ENCODE assay signal across 10 mouse cellular contexts in genomic region chr17:26994410-26994809, GRCm38 (mm10). TPM values are rescaled to one million over a fixed set of nuclear protein-coding genes. Genes with fewer than 3 reads are reported as not detected.
DNase-seq lines count a peak whose midpoint lies in the region; ATAC-seq and TF ChIP-seq lines count a peak whose summit lies in the region.
"Had no signal": no experiment of that assay in that cellular context is flagged by ENCODE, and none has a peak within 500 bp of the region (broad histone marks: within the 10 kb centered on the region; RNA-seq: fewer than 3 reads in every experiment).

No protein-coding gene starts in this region.

- H3K4me3 ChIP-seq in ES-E14 (ENCODE audit: insufficient read depth in 1 of 2, low read depth in 1 of 2, low read length in 2 of 2, poor library complexity in 1 of 2, severe bottlenecking in 1 of 2), result peak overlapping the region; percentile 32 to 44; a peak in 2 of 4 replicates
- no peak overlapping the region for H3K4me3 ChIP-seq in heart, embryonic 12.5 days
- no peak overlapping the region for H3K4me3 ChIP-seq in limb, embryonic 15.5 days
- H3K4me3 ChIP-seq: forebrain, embryonic 13.5 days had no signal

- no peaks in the 10 kb centered on the region for H3K27me3 ChIP-seq in heart, embryonic 12.5 days (replicated peaks)
- H3K27me3 ChIP-seq in limb, embryonic 15.5 days, result no peaks in the 10 kb centered on the region
- H3K27me3 ChIP-seq: forebrain, embryonic 13.5 days had no signal

- peak; percentile 68 for DNase-seq in adrenal gland, adult 2 months
- no peak for DNase-seq in adrenal gland, adult 8-10 months
- no peak for DNase-seq in ES-E14 (ENCODE audit: low read depth, low spot score)
- DNase-seq in frontal cortex, postnatal 10 days (ENCODE audit: low spot score in 2 of 2), result no peak
- no peak for DNase-seq in yolk sac, embryonic 10.5 days (ENCODE audit: low spot score)
- DNase-seq in B cell, adult 2 months, result no peak

- WGBS in heart, embryonic 12.5 days, result 58% methylated on average over 14 of the region's 14 CpGs
- WGBS in limb, embryonic 15.5 days, result 72% methylated on average over 14 of the region's 14 CpGs

- no peak overlapping the region; the same call in 1 of the 2 replicates for H3K9ac ChIP-seq in ES-E14 (ENCODE audit: insufficient read depth, low read depth, low read length, poor library complexity, severe bottlenecking)
- no peak overlapping the region for H3K9ac ChIP-seq in heart, embryonic 12.5 days
- H3K9ac ChIP-seq in limb, embryonic 15.5 days, result no peak overlapping the region
- H3K9ac ChIP-seq: forebrain, embryonic 13.5 days; liver, embryonic 14.5 days had no signal

- H3K9me3 ChIP-seq in ES-E14 (ENCODE audit: control insufficient read depth, insufficient read depth, low read depth, low read length), result no peaks in the 10 kb centered on the region
- H3K9me3 ChIP-seq in heart, embryonic 12.5 days (replicated peaks), result no peaks in the 10 kb centered on the region
- no peaks in the 10 kb centered on the region for H3K9me3 ChIP-seq in limb, embryonic 15.5 days
- H3K9me3 ChIP-seq: forebrain, embryonic 13.5 days had no signal

- no peak overlapping the region for H3K27ac ChIP-seq in ES-E14 (ENCODE audit: insufficient read depth, low read depth, low read length, poor library complexity, severe bottlenecking)
- peak overlapping the region; percentile 6; the same call in 1 of the 2 replicates for H3K27ac ChIP-seq in heart, embryonic 12.5 days (ENCODE audit: poor library complexity, severe bottlenecking)
- H3K27ac ChIP-seq in limb, embryonic 15.5 days, result 0 out of 2 replicates have a peak overlapping the region, but pooled peaks have one; percentile 3
- H3K27ac ChIP-seq: forebrain, embryonic 13.5 days; liver, embryonic 14.5 days had no signal

- no peak overlapping the region for H3K4me2 ChIP-seq in heart, embryonic 12.5 days
- H3K4me2 ChIP-seq in limb, embryonic 15.5 days, result no peak overlapping the region
- H3K4me2 ChIP-seq: forebrain, embryonic 13.5 days had no signal

- peaks cover 5 to 15% of the 10 kb centered on the region in 2 experiments for H3K4me1 ChIP-seq in ES-E14 (ENCODE audit: control insufficient read depth in 2 of 2, insufficient read depth in 2 of 2, low read length in 2 of 2, poor library complexity in 1 of 2)
- peaks cover 24% of the 10 kb centered on the region for H3K4me1 ChIP-seq in heart, embryonic 12.5 days (replicated peaks)
- H3K4me1 ChIP-seq in limb, embryonic 15.5 days, result 0 out of 2 replicates have a peak, but pooled peaks cover 3% of the 10 kb centered on the region
- H3K4me1 ChIP-seq: forebrain, embryonic 13.5 days had no signal

- in situ Hi-C loops in ES-E14 (cut with MboI; ENCODE audit: low sequenced_read_pairs in 2 of 2, unreplicated experiment in 2 of 2), result no loop called here

- no peaks in the 10 kb centered on the region for H3K36me3 ChIP-seq in ES-E14 (ENCODE audit: control insufficient read depth, insufficient read depth, low read length, poor library complexity, severe bottlenecking)
- no peaks in the 10 kb centered on the region for H3K36me3 ChIP-seq in heart, embryonic 12.5 days
- no peaks in the 10 kb centered on the region for H3K36me3 ChIP-seq in limb, embryonic 15.5 days

- no peak for ATAC-seq in heart, embryonic 12.5 days (ENCODE audit: insufficient number of reproducible peaks, low FRiP score)
- no peak for ATAC-seq in limb, embryonic 15.5 days (ENCODE audit: insufficient number of reproducible peaks, low FRiP score, low TSS enrichment, low read depth)
- ATAC-seq: forebrain, embryonic 13.5 days had no signal

TF ChIP-seq in ES-E14, 5 proteins besides CTCF, POLR2A, EP300 and RAD21:
- TF ChIP-seq ZNF384 (IDR thresholded peaks at IDR 0.05; ENCODE audit: low read depth, low read length) (no peak), CHD2 (IDR thresholded peaks at IDR 0.05; ENCODE audit: low read depth, low read length) (no peak), HCFC1 (IDR thresholded peaks at IDR 0.05; ENCODE audit: borderline replicate concordance, insufficient read depth, low read length) (no peak), ZC3H11A (IDR thresholded peaks at IDR 0.05; ENCODE audit: borderline replicate concordance, low read depth, low read length) (no peak)

RNA-seq across cellular contexts. Expression of gene Zbtb9, which starts 21.4 kb away (rescaled TPM):
- 1 to 10 TPM; 4.6 to 8.7 TPM for total RNA-seq in adrenal gland, adult 2 months (2021)
- polyA plus RNA-seq in adrenal gland, adult 2 months (2012; rRNA removed), result 6.9 and 7.1 TPM in 2 replicates
- 10 to 100 TPM in 1 of 4 experiments, 1 to 10 TPM in 3; 6.6 to 10.1 (median 9.0) TPM for total RNA-seq in adrenal gland, adult 8-10 months (2022)
- total RNA-seq in ES-E14 (2012; rRNA removed), result 6.7 and 8.2 TPM in 2 replicates
- polyA plus RNA-seq in heart, embryonic 12.5 days (2016; fragmentation: Nextera tagmentation; extraction: Ambion mirVana), result 10.3 and 10.7 TPM in 2 replicates
- polyA plus RNA-seq in limb, embryonic 15.5 days (2015; fragmentation: Nextera tagmentation; extraction: Ambion mirVana), result 13.5 and 14.1 TPM in 2 replicates

RNA-seq across cellular contexts. Expression of gene Bak1, which starts 34.4 kb away (rescaled TPM):
- 10 to 100 TPM; 35.0 to 41.6 TPM for total RNA-seq in adrenal gland, adult 2 months (2021)
- polyA plus RNA-seq in adrenal gland, adult 2 months (2012; rRNA removed), result 45.3 and 57.4 TPM in 2 replicates
- total RNA-seq in adrenal gland, adult 8-10 months (2022), result 10 to 100 TPM; 30.6 to 34.9 (median 32.4) TPM
- total RNA-seq in ES-E14 (2012; rRNA removed), result 36.4 and 53.2 TPM in 2 replicates
- 4.3 and 5.8 TPM in 2 replicates for polyA plus RNA-seq in heart, embryonic 12.5 days (2016; fragmentation: Nextera tagmentation; extraction: Ambion mirVana)
- polyA plus RNA-seq in limb, embryonic 15.5 days (2015; fragmentation: Nextera tagmentation; extraction: Ambion mirVana), result 4.0 and 5.5 TPM in 2 replicates

RNA-seq across cellular contexts. Expression of gene Syngap1, which starts 53.4 kb away (rescaled TPM):
- total RNA-seq in adrenal gland, adult 2 months (2021), result 10 to 100 TPM; 14.3 to 21.8 TPM
- 51.6 and 56.0 TPM in 2 replicates for polyA plus RNA-seq in adrenal gland, adult 2 months (2012; rRNA removed)
- total RNA-seq in adrenal gland, adult 8-10 months (2022), result 10 to 100 TPM; 19.7 to 36.9 (median 26.9) TPM
- 6.6 and 10.3 TPM in 2 replicates for total RNA-seq in ES-E14 (2012; rRNA removed)
- 1.2 and 2.2 TPM in 2 replicates for polyA plus RNA-seq in heart, embryonic 12.5 days (2016; fragmentation: Nextera tagmentation; extraction: Ambion mirVana)
- polyA plus RNA-seq in limb, embryonic 15.5 days (2015; fragmentation: Nextera tagmentation; extraction: Ambion mirVana), result 1.6 and 1.9 TPM in 2 replicates

RNA-seq across cellular contexts. Expression of gene Cuta, which starts 55.0 kb away (rescaled TPM):
- total RNA-seq in adrenal gland, adult 2 months (2021), result 100 to 1,000 TPM; 145 to 164 TPM
- 378 and 381 TPM in 2 replicates for polyA plus RNA-seq in adrenal gland, adult 2 months (2012; rRNA removed)
- total RNA-seq in adrenal gland, adult 8-10 months (2022), result 100 to 1,000 TPM; 151 to 162 (median 155) TPM
- 43.0 and 60.0 TPM in 2 replicates for total RNA-seq in ES-E14 (2012; rRNA removed)
- 148 and 155 TPM in 2 replicates for polyA plus RNA-seq in heart, embryonic 12.5 days (2016; fragmentation: Nextera tagmentation; extraction: Ambion mirVana)
- polyA plus RNA-seq in limb, embryonic 15.5 days (2015; fragmentation: Nextera tagmentation; extraction: Ambion mirVana), result 158 and 172 TPM in 2 replicates

Comparison
In these comparisons a context has a peak if more than half of its experiments do, and no peak if none do; other contexts are left out.
1. H3K4me3 ChIP-seq: peak in ES-E14 (2 of 2); none in heart, embryonic 12.5 days (single experiment) and limb, embryonic 15.5 days (single experiment).